Mouse (Mus musculus): ENCODE measurements around the gene Tunar. TPM values are rescaled to one million over a fixed set of nuclear protein-coding genes. Genes with fewer than 3 reads are reported as not detected.
A peak's percentile ranks its signal among the peaks of the same experiment; 100 is the strongest.

The Tunar gene
- total and polyA plus RNA-seq, 3 experiments: 0.32 to 0.54 (median 0.41) TPM

- DNase-seq: peak; percentile 7
Observed at GRCm38 (mm10) chr12:105398172-105398571, 64.5 kb downstream of the Tunar start.

GRCm38 (mm10) chr12:105403742-105404141 is 70.1 kb downstream of the Tunar start:
- DNase-seq: no peak

GRCm38 (mm10) chr12:105406008-105406407 is 72.3 kb downstream of the Tunar start:
- DNase-seq: no peak

GRCm38 (mm10) chr12:105413909-105414308 is 80.2 kb downstream of the Tunar start:
- DNase-seq: no peak

GRCm38 (mm10) chr12:105420476-105420875 is 86.8 kb downstream of the Tunar start:
- DNase-seq: no peak

GRCm38 (mm10) chr12:105426541-105426940 is 92.9 kb downstream of the Tunar start:
- DNase-seq: peak; percentile 61

- peak; percentile 51 for DNase-seq
Observed at GRCm38 (mm10) chr12:105427039-105427757, 93.5 kb downstream of the Tunar start.

- DNase-seq: no peak
Observed at GRCm38 (mm10) chr12:105431872-105432271, 98.2 kb downstream of the Tunar start.

GRCm38 (mm10) chr12:105432807-105433206 is 99.1 kb downstream of the Tunar start:
- DNase-seq: no peak

Other genes with a start within 250 kb of the Tunar start
- gene Tcl1b2, start 187.9 kb upstream of the Tunar start, total RNA-seq (2021): not detected
- not detected in 2 replicates for gene Tcl1b2, start 187.9 kb upstream of the Tunar start, polyA plus RNA-seq (2012; rRNA removed)
- not detected for gene Tcl1b1, start 174.2 kb upstream of the Tunar start, total RNA-seq (2021)
- not detected in 2 replicates for gene Tcl1b1, start 174.2 kb upstream of the Tunar start, polyA plus RNA-seq (2012; rRNA removed)
- gene Tcl1b5, start 157.5 kb upstream of the Tunar start, total RNA-seq (2021): not detected
- gene Tcl1b5, start 157.5 kb upstream of the Tunar start, polyA plus RNA-seq (2012; rRNA removed): not detected in 2 replicates
- not detected for gene Tcl1b3, start 142.8 kb upstream of the Tunar start, total RNA-seq (2021)
- not detected in 2 replicates for gene Tcl1b3, start 142.8 kb upstream of the Tunar start, polyA plus RNA-seq (2012; rRNA removed)
- not detected for gene Tcl1b4, start 131.9 kb upstream of the Tunar start, total RNA-seq (2021)
- not detected in 2 replicates for gene Tcl1b4, start 131.9 kb upstream of the Tunar start, polyA plus RNA-seq (2012; rRNA removed)
- gene Tcl1, start 111.1 kb upstream of the Tunar start, total RNA-seq (2021): under 1 TPM in 1 of 2 experiments, not detected in 1; 0.45 TPM
- gene Tcl1, start 111.1 kb upstream of the Tunar start, polyA plus RNA-seq (2012; rRNA removed): not detected in 2 replicates
- 1 to 10 TPM; 3.6 to 5.6 TPM for gene D430019H16Rik, start 120.0 kb downstream of the Tunar start, total RNA-seq (2021)
- 3.8 and 4.0 TPM in 2 replicates for gene D430019H16Rik, start 120.0 kb downstream of the Tunar start, polyA plus RNA-seq (2012; rRNA removed)
- 10 to 100 TPM; 12.3 to 12.4 TPM for gene Bdkrb2, start 229.4 kb downstream of the Tunar start, total RNA-seq (2021)
- 4.1 and 6.4 TPM in 2 replicates for gene Bdkrb2, start 229.4 kb downstream of the Tunar start, polyA plus RNA-seq (2012; rRNA removed)